Mouse (Mus musculus): ENCODE measurements around the gene Gm10643.

Gm10643 gene

GRCm38 (mm10) chr8:84065037-84065436, at the start of gene Gm10643:
Gm10643 (minus strand) TSS chr8:84065137.
- no peak for DNase-seq (ENCODE audit: low spot score in 2 of 2)

- DNase-seq (ENCODE audit: low spot score in 2 of 2), result no peak
Observed at GRCm38 (mm10) chr8:84106216-84107040, 41.5 kb upstream of the Gm10643 start.

- DNase-seq (ENCODE audit: low spot score in 2 of 2), result no peak
Observed at GRCm38 (mm10) chr8:84105676-84106075, 40.7 kb upstream of the Gm10643 start.

- peak; percentile 96 for DNase-seq (ENCODE audit: low spot score in 2 of 2)
Observed at GRCm38 (mm10) chr8:84104697-84105609, 40.0 kb upstream of the Gm10643 start, which contains the start of gene Dcaf15. Dcaf15 (minus strand) TSS chr8:84104768.

- DNase-seq (ENCODE audit: low spot score in 2 of 2), result peak in 1 of 2 experiments; percentile 38
Observed at GRCm38 (mm10) chr8:84104221-84104620, 39.3 kb upstream of the Gm10643 start.

- DNase-seq (ENCODE audit: low spot score in 2 of 2), result no peak
Observed at GRCm38 (mm10) chr8:84103601-84104000, 38.7 kb upstream of the Gm10643 start.

- no peak for DNase-seq (ENCODE audit: low spot score in 2 of 2)
Observed at GRCm38 (mm10) chr8:84101476-84102270, 36.7 kb upstream of the Gm10643 start.

GRCm38 (mm10) chr8:84098376-84098775, 33.4 kb upstream of the Gm10643 start:
- DNase-seq (ENCODE audit: low spot score in 2 of 2), result no peak

- DNase-seq (ENCODE audit: low spot score in 2 of 2), result no peak
Observed at GRCm38 (mm10) chr8:84096061-84096460, 31.1 kb upstream of the Gm10643 start.

- no peak for DNase-seq (ENCODE audit: low spot score in 2 of 2)
Observed at GRCm38 (mm10) chr8:84090585-84090984, 25.6 kb upstream of the Gm10643 start.

GRCm38 (mm10) chr8:84089277-84089676, 24.3 kb upstream of the Gm10643 start:
- no peak for DNase-seq (ENCODE audit: low spot score in 2 of 2)

GRCm38 (mm10) chr8:84087821-84088220, 22.9 kb upstream of the Gm10643 start:
- DNase-seq (ENCODE audit: low spot score in 2 of 2), result no peak

DNA sequence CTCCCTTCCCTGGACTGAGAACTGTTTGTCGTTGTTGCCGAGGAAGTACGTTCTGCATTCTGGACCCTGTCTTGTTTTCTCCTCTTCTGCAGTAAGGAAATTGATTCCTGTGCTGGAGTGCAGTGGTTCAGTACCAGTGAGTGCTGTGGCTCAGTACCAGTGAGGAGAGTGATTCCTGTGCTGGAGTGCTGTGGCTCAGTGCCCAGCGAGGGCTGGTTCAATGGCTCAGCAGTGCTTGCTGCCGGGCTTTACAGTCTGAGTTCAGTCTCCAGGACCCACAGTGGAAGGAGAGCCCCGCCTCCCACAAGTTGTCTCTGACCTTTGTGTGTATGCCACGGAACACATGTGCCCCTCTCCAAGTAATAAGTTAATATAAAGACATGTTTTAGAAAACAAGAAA, 22.2 kb upstream of the Gm10643 start:
- DNase-seq (ENCODE audit: low spot score in 2 of 2), result no peak

DNA sequence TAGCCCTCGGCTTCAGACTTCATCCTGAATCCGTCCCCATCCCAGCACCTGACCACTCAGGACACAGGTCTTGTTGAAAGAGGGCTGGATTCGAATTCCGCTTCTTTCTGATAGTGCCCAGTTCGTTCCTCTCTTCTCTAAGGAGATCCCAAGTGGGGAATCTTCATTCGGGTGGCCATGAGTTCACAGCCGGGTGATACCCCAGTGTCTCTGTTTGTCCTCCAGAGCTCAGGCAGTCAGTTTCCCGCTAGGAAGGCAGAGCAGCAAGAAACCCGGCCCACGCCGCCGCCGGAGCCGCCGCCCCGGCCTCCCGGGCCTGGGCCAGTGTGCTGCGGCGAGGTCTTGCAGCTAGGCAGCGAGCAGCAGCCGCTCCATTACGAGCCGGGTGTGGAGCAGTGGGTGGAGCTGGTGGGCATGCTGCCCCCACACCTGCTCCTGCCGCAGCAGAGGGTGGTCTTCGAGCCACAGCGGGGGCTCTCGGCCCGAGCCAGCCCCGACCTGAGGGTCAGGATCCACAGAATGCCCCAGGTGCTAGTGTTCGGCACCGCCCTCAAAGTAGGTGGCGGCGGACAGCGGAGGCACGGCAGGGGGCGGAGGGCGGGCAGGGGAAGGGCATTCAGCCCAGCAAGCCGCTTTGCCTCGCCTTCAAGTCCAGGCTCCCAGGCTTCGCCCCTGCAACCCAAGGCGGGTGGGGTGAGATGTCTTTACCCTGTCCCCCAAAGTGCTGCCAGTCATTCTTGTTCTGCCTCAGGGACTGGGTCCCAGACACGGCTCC, 19.6 kb upstream of the Gm10643 start:
- no peak for DNase-seq (ENCODE audit: low spot score in 2 of 2)

DNA sequence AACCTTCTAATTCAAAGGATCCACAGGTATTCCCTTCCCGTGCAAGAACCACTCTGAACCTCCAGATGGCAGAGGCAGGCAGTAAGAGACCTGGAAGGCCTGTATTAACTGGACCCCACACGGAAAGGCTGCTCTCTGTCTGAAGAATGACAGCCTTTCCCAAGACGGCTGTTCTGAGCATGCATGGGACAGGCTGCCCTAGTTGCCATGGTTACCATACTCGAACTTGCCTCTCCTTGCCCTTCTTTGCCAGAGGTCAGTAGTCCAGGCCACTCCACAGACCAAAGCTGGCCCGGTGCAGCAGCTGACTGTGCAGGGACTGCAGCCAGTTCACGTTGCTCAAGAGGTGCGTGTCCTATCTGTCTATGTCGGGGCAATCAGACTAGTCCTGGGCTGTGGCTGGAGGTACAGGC, 18.9 kb upstream of the Gm10643 start:
- peak in 1 of 2 experiments; percentile 50 for DNase-seq (ENCODE audit: low spot score in 2 of 2)

GRCm38 (mm10) chr8:84079206-84079605, 14.3 kb upstream of the Gm10643 start:
- no peak for DNase-seq (ENCODE audit: low spot score in 2 of 2)

GRCm38 (mm10) chr8:84076849-84077248, 11.9 kb upstream of the Gm10643 start:
- no peak for DNase-seq (ENCODE audit: low spot score in 2 of 2)

DNA sequence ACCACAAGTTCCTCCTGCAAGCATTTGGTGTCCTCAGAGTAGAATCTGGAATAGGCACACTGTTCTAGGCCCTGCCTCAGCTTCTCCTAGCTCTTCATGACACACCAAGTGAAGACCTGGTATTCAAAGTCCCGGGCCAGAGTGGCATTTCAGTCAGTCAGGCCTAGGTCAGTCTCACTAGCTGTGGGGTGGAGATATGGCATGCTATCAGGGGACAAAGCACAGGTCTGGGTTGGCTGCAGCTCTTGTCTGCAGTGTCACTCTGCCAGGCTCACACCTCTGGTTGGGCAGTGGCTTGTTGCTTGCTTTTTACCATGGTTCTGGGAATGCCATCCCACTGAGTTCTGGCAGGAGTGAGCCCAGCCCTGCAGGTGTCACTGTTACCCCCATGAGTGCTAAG, 11.5 kb upstream of the Gm10643 start:
- DNase-seq (ENCODE audit: low spot score in 2 of 2), result no peak

DNA sequence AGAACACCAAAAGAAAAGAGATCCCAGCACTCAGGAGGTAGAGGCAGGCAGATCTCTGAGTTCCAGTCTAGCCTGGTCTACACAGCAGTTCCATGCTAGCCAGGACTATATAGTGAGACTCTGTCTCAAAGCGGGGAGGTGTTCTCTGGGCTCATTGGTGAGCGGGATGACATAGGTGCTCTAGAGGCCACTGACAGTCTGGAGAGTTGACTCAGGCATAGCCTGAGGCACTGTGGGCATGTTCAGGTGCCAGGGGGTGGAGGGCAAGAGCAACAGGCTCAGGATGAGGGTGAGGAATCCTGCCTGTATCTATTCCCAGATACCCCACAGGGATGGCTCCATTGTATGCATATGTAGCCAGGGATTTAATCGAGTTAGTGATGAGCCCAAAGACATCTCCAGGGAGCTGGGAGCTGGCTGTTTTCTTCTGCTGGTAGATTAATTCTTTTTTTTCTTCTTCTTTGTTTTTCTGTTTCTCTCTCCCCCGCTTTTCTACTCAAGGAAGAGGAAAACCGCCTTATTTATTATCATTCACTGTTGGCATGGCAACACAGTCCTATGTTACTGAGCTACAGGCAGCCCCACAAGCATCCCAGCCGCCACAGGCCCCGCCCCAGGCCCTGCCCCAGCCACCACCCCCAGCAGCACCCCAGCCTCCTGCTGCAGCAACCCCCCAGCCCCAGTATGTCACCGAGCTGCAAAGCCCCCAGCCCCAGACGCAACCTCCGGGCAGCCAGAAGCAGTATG, 8.5 kb upstream of the Gm10643 start:
- DNase-seq (ENCODE audit: low spot score in 2 of 2), result no peak

DNA sequence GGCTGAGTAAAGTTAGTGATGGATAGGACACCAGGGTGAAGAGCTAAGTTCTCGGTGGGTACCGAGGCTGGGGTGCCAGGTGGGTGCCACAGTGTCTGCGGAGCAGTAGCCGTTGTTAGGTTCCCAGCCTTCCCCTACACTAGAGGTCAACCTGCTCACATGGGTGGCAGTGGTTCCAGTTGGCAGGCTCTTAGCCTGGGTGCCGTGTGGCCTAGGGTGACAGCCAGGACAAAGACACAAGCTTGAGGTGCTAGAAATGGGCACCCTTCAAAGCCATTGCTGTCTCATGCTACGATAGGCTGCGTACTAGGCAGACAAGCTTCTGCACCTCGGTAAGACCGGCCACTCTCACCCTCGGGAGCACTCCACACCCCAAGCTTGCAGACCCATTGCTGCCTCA, 7.4 kb upstream of the Gm10643 start:
- no peak for DNase-seq (ENCODE audit: low spot score in 2 of 2)
